ENCODE assay signal across 10 mouse cellular contexts in genomic region chr4:152959627-152960230, GRCm38 (mm10).
A peak's percentile ranks its signal among the peaks of the same experiment; 100 is the strongest.
DNase-seq lines count a peak whose midpoint lies in the region; ATAC-seq lines count a peak whose summit lies in the region.
"Had no signal": no experiment of that assay in that cellular context is flagged by ENCODE, and none has a peak within 500 bp of the region (broad histone marks: within the 10 kb centered on the region; RNA-seq: fewer than 3 reads in every experiment).

No protein-coding gene starts in this region.

- H3K9me3 ChIP-seq in heart, embryonic 12.5 days (replicated peaks), result peaks cover 7% of the 10 kb centered on the region
- H3K9me3 ChIP-seq in neural tube, embryonic 15.5 days (replicated peaks), result no peaks in the 10 kb centered on the region

- intact Hi-C loops in heart, postnatal 36 days (cut with DNase I), result no loop called here
- intact Hi-C loops in gastrocnemius, postnatal 36 days (cut with DNase I), result no loop called here

- no peak overlapping the region for H3K9ac ChIP-seq in heart, embryonic 12.5 days
- no peak overlapping the region for H3K9ac ChIP-seq in neural tube, embryonic 15.5 days (replicated peaks)

- H3K27ac ChIP-seq in heart, embryonic 12.5 days (ENCODE audit: poor library complexity, severe bottlenecking), result no peak overlapping the region
- H3K27ac ChIP-seq in neural tube, embryonic 15.5 days (replicated peaks), result peak overlapping the region; percentile 28; the same call in 1 of the 2 replicates

- peak; percentile 87 for DNase-seq in heart, adult 11 months
- DNase-seq in frontal cortex, adult 2 months (ENCODE audit: extremely low spot score in 1 of 2, low spot score in 1 of 2), result peak; percentile 43 to 58
- peak; percentile 44 to 49 for DNase-seq in layer of hippocampus, postnatal 10 days (ENCODE audit: low spot score in 2 of 2)
- DNase-seq in heart, postnatal 36 days, result no peak
- no peak for DNase-seq in gastrocnemius, postnatal 36 days
- no peak for DNase-seq in ovary, postnatal 36 days (ENCODE audit: low spot score)

- 54% methylated on average over 12 of the region's 12 CpGs for WGBS in heart, embryonic 12.5 days
- 35% methylated on average over 12 of the region's 12 CpGs for WGBS in neural tube, embryonic 15.5 days

- H3K4me1 ChIP-seq in heart, embryonic 12.5 days (replicated peaks), result no peaks in the 10 kb centered on the region
- peaks cover 23% of the 10 kb centered on the region for H3K4me1 ChIP-seq in neural tube, embryonic 15.5 days

- no peak overlapping the region for H3K4me3 ChIP-seq in heart, embryonic 12.5 days
- H3K4me3 ChIP-seq in neural tube, embryonic 15.5 days (replicated peaks), result no peak overlapping the region
- H3K4me3 ChIP-seq: erythroblast, embryonic 14.5 days had no signal

- 0 out of 2 replicates have a peak, but pooled peaks cover 4% of the 10 kb centered on the region for H3K27me3 ChIP-seq in heart, embryonic 12.5 days (replicated peaks)
- H3K27me3 ChIP-seq in neural tube, embryonic 15.5 days (replicated peaks), result no peaks in the 10 kb centered on the region

- H3K4me2 ChIP-seq in heart, embryonic 12.5 days, result no peak overlapping the region
- H3K4me2 ChIP-seq in neural tube, embryonic 15.5 days, result no peak overlapping the region

- no peak for ATAC-seq in heart, embryonic 12.5 days (ENCODE audit: insufficient number of reproducible peaks, low FRiP score)
- no peak for ATAC-seq in neural tube, embryonic 15.5 days (ENCODE audit: low FRiP score)
- ATAC-seq: intestine, embryonic 16.5 days had no signal

- H3K36me3 ChIP-seq in heart, embryonic 12.5 days, result no peaks in the 10 kb centered on the region
- no peaks in the 10 kb centered on the region for H3K36me3 ChIP-seq in neural tube, embryonic 15.5 days

Comparison
In these comparisons a context has a peak if more than half of its experiments do, and no peak if none do; other contexts are left out.
1. DNase-seq: peak in heart, adult 11 months (single experiment), frontal cortex, adult 2 months (2 of 2) and layer of hippocampus, postnatal 10 days (2 of 2); none in heart, postnatal 36 days (0 of 2), gastrocnemius, postnatal 36 days (0 of 2) and ovary, postnatal 36 days (single experiment).